Mouse (Mus musculus): ENCODE measurements around the gene Nrxn1. TPM values are rescaled to one million over a fixed set of nuclear protein-coding genes. Genes with fewer than 3 reads are reported as not detected.

Nrxn1 gene
- polyA plus RNA-seq, 2 experiments, result 6.3 to 12.2 TPM

DNA sequence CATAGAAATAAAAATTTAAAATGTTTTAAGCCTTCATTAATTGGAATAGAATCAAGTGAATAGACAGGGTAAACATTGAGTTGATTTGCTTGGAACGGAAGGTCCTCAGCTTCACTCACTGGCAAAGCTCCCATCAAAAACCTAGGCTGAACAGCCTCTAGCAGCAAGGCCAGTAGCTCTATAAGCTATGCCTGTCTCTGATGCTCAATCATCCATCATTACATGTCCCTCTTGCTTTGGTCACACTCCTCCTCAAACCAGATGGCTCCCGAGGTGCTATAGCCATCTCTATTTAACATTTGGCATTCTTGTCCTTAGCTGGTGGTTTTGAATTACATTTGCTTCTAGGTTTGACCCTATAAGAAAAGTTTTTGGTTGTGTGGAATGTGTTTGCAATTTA lies 657.5 kb downstream of the Nrxn1 start:
- Histone ChIP-seq H3K27me3 (ENCODE audit: control insufficient read depth, insufficient read depth, low read length) (no peaks in the 10 kb centered on the region), H3K4me2 (replicated peaks; ENCODE audit: low read depth, low read length, severe bottlenecking) (no peak overlapping the region), H3K27ac (replicated peaks; ENCODE audit: low read depth, low read length) (no peak overlapping the region), H3K4me3 (replicated peaks; ENCODE audit: low read length) (no peak overlapping the region), H3K36me3 (ENCODE audit: control insufficient read depth, insufficient read depth, low read length) (no peaks in the 10 kb centered on the region), H3K9ac (ENCODE audit: low read depth, low read length, severe bottlenecking) (no peak overlapping the region), H3K4me1 (ENCODE audit: control insufficient read depth, insufficient read depth, low read length) (no peaks in the 10 kb centered on the region), H3K9me3 (ENCODE audit: control insufficient read depth, low read length) (no peaks in the 10 kb centered on the region)
- DNase-seq (ENCODE audit: low spot score) (no peak), ATAC-seq (ENCODE audit: low FRiP score, low read depth) (no peak)
- no peak for TF ChIP-seq POLR2A (IDR thresholded peaks at IDR 0.05; ENCODE audit: borderline replicate concordance, extremely low read depth, insufficient read depth, insufficient read length)
- WGBS, result 58% methylated on average over 2 of the region's 2 CpGs

DNA sequence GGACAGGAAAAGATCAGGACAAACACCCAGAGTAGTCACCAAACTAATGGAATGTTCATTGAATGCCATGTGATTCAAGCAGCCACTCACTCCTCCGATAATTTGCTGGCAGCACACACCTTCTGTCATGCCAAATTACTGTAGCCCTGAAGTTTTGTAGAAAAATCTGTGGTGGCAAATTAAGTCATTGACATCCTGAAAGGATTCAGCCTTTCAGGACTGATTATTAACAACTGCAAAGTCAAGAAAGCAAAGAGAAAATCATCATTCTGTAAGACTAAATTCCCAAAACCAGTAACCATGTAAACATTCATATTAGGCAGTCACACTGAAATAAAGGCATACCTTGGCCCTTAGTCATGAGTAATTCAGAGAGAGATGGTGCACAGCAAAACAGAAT lies 662.7 kb downstream of the Nrxn1 start:
- Histone ChIP-seq H3K4me2 (replicated peaks; ENCODE audit: low read depth, low read length, severe bottlenecking) (no peak overlapping the region), H3K4me3 (replicated peaks; ENCODE audit: low read length) (no peak overlapping the region), H3K9me3 (ENCODE audit: control insufficient read depth, low read length) (no peaks in the 10 kb centered on the region), H3K27me3 (ENCODE audit: control insufficient read depth, insufficient read depth, low read length) (no peaks in the 10 kb centered on the region), H3K9ac (ENCODE audit: low read depth, low read length, severe bottlenecking) (no peak overlapping the region), H3K27ac (replicated peaks; ENCODE audit: low read depth, low read length) (no peak overlapping the region), H3K36me3 (ENCODE audit: control insufficient read depth, insufficient read depth, low read length) (no peaks in the 10 kb centered on the region), H3K4me1 (ENCODE audit: control insufficient read depth, insufficient read depth, low read length) (no peaks in the 10 kb centered on the region)
- no peak for TF ChIP-seq POLR2A (IDR thresholded peaks at IDR 0.05; ENCODE audit: borderline replicate concordance, extremely low read depth, insufficient read depth, insufficient read length)
- 80% methylated on average over 1 of the region's 1 CpGs for WGBS
- ATAC-seq (ENCODE audit: low FRiP score, low read depth), result no peak
- no peak for DNase-seq (ENCODE audit: low spot score)

DNA sequence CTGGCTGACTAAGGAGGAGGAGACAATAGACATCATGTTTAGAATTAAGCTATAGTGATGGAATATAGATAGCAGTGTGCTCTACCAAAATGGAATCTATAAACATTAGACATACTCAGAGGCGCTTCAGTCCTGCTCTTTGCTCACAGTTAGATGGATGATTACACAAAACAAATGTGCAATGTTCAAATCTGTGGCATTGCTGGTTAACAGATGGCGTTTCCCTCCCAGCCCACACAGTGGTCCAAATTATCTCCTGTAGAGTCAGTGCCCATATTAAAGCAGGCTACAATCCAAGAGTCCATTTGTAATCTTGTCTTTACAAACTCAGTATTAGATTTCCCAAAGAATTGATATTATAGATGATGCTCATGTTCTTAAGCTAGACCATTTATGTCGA lies 666.9 kb downstream of the Nrxn1 start:
- TF ChIP-seq POLR2A (IDR thresholded peaks at IDR 0.05; ENCODE audit: borderline replicate concordance, extremely low read depth, insufficient read depth, insufficient read length), result no peak
- no peaks in the 10 kb centered on the region for H3K4me1 ChIP-seq (ENCODE audit: control insufficient read depth, insufficient read depth, low read length)
- no peak for ATAC-seq (ENCODE audit: low FRiP score, low read depth)
- H3K4me3 ChIP-seq (replicated peaks; ENCODE audit: low read length), result no peak overlapping the region
- no peak overlapping the region for H3K9ac ChIP-seq (ENCODE audit: low read depth, low read length, severe bottlenecking)
- 89% methylated on average over 3 of the region's 3 CpGs for WGBS
- no peak for DNase-seq (ENCODE audit: low spot score)
- H3K27ac ChIP-seq (replicated peaks; ENCODE audit: low read depth, low read length), result no peak overlapping the region
- H3K36me3 ChIP-seq (ENCODE audit: control insufficient read depth, insufficient read depth, low read length), result no peaks in the 10 kb centered on the region
- H3K4me2 ChIP-seq (replicated peaks; ENCODE audit: low read depth, low read length, severe bottlenecking), result no peak overlapping the region
- H3K27me3 ChIP-seq (ENCODE audit: control insufficient read depth, insufficient read depth, low read length), result no peaks in the 10 kb centered on the region
- no peaks in the 10 kb centered on the region for H3K9me3 ChIP-seq (ENCODE audit: control insufficient read depth, low read length)

DNA sequence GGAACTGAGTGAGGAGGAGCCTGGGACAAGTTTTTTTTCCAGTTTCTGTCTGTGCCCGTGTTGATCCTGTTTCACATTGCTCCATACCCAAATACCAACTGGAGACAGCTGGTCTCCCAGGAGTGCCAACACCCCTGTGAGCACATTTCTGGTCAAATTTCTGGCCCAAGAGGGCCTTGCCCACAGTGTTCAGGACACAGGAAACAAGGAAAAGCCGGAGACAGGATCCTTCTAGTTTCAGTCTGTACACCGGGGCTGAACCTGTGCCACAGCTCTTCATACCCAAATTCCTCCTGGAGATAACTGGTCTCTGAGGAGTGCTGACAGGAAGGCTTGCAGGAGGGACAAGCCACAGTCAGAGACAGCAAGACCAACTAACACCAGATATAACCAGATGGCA lies 670.3 kb downstream of the Nrxn1 start:
- H3K9ac ChIP-seq (ENCODE audit: low read depth, low read length, severe bottlenecking), result no peak overlapping the region
- no peak for TF ChIP-seq POLR2A (IDR thresholded peaks at IDR 0.05; ENCODE audit: borderline replicate concordance, extremely low read depth, insufficient read depth, insufficient read length)
- no peak overlapping the region for H3K4me3 ChIP-seq (replicated peaks; ENCODE audit: low read length)
- H3K9me3 ChIP-seq (ENCODE audit: control insufficient read depth, low read length), result no peaks in the 10 kb centered on the region
- H3K4me1 ChIP-seq (ENCODE audit: control insufficient read depth, insufficient read depth, low read length), result no peaks in the 10 kb centered on the region
- ATAC-seq (ENCODE audit: low FRiP score, low read depth) (no peak), DNase-seq (ENCODE audit: low spot score) (no peak)
- no peaks in the 10 kb centered on the region for H3K27me3 ChIP-seq (ENCODE audit: control insufficient read depth, insufficient read depth, low read length)
- H3K27ac ChIP-seq (replicated peaks; ENCODE audit: low read depth, low read length), result no peak overlapping the region
- H3K36me3 ChIP-seq (ENCODE audit: control insufficient read depth, insufficient read depth, low read length), result no peaks in the 10 kb centered on the region
- WGBS, result 79% methylated on average over 3 of the region's 3 CpGs
- no peak overlapping the region for H3K4me2 ChIP-seq (replicated peaks; ENCODE audit: low read depth, low read length, severe bottlenecking)

DNA sequence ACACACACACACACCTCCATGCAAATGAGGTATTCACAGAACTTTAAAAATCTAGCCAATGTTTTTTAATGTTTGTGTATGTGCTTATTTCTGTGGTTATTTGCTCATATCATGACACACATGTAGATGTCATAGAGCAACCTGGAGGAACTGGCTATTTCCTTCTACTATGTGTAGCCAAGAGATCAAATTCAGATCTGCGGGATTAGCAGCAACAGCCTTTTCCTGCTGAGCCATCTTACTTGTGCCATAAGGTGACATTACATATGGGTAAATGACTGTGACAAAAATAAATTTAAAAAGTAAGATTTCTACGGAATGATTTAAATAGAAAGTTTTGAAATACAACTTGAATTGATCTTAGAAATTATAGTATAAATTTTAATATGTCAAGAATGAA lies 672.1 kb downstream of the Nrxn1 start:
- DNase-seq (ENCODE audit: low spot score), result no peak
- Histone ChIP-seq H3K27ac (replicated peaks; ENCODE audit: low read depth, low read length) (no peak overlapping the region), H3K9ac (ENCODE audit: low read depth, low read length, severe bottlenecking) (no peak overlapping the region), H3K36me3 (ENCODE audit: control insufficient read depth, insufficient read depth, low read length) (no peaks in the 10 kb centered on the region), H3K27me3 (ENCODE audit: control insufficient read depth, insufficient read depth, low read length) (no peaks in the 10 kb centered on the region), H3K4me1 (ENCODE audit: control insufficient read depth, insufficient read depth, low read length) (no peaks in the 10 kb centered on the region), H3K9me3 (ENCODE audit: control insufficient read depth, low read length) (no peaks in the 10 kb centered on the region), H3K4me3 (replicated peaks; ENCODE audit: low read length) (no peak overlapping the region), H3K4me2 (replicated peaks; ENCODE audit: low read depth, low read length, severe bottlenecking) (no peak overlapping the region)
- TF ChIP-seq POLR2A (IDR thresholded peaks at IDR 0.05; ENCODE audit: borderline replicate concordance, extremely low read depth, insufficient read depth, insufficient read length), result no peak
- 88% methylated on average over 2 of the region's 2 CpGs for WGBS
- ATAC-seq (ENCODE audit: low FRiP score, low read depth), result no peak

DNA sequence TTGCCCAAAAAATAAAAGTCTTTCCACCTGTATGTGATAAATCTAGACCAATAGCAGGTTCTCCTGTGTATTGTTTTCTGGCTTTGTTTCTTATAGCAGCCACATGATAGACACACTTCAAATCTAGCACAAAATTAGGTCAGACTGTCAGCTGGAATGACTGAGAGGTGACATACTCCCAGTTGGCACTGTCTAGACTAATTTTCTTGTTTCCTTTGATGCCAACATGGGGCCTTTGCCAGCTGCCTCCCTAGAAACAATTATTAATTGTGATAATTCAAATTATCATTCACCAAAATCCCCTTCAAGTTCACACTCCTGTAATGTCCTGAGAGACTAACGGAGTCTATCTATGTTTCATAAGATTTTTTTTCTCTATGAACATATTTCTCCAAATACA lies 673.3 kb downstream of the Nrxn1 start:
- TF ChIP-seq POLR2A (IDR thresholded peaks at IDR 0.05; ENCODE audit: borderline replicate concordance, extremely low read depth, insufficient read depth, insufficient read length), result no peak
- WGBS, result 83% methylated on average over 1 of the region's 1 CpGs
- no peak overlapping the region for H3K27ac ChIP-seq (replicated peaks; ENCODE audit: low read depth, low read length)
- H3K4me1 ChIP-seq (ENCODE audit: control insufficient read depth, insufficient read depth, low read length), result no peaks in the 10 kb centered on the region
- H3K9ac ChIP-seq (ENCODE audit: low read depth, low read length, severe bottlenecking), result no peak overlapping the region
- no peaks in the 10 kb centered on the region for H3K9me3 ChIP-seq (ENCODE audit: control insufficient read depth, low read length)
- no peaks in the 10 kb centered on the region for H3K36me3 ChIP-seq (ENCODE audit: control insufficient read depth, insufficient read depth, low read length)
- ATAC-seq (ENCODE audit: low FRiP score, low read depth) (no peak), DNase-seq (ENCODE audit: low spot score) (no peak)
- no peaks in the 10 kb centered on the region for H3K27me3 ChIP-seq (ENCODE audit: control insufficient read depth, insufficient read depth, low read length)
- no peak overlapping the region for H3K4me2 ChIP-seq (replicated peaks; ENCODE audit: low read depth, low read length, severe bottlenecking)
- no peak overlapping the region for H3K4me3 ChIP-seq (replicated peaks; ENCODE audit: low read length)
